Mouse (Mus musculus) limb, embryonic 14.5 days (tissue): ENCODE results near the gene Prkag1. TPM values are rescaled to one million over a fixed set of nuclear protein-coding genes. Genes with fewer than 3 reads are reported as not detected.

Experiments
- ATAC-seq: fragments of 200-750 bp; cut with Nextera tagmentation; 2 replicates; pipeline ENCODE4 v1.8.0; 2017; ENCODE audit warnings: low read depth, moderate number of reproducible peaks, moderate TSS enrichment; ENCODE audit not compliant: low FRiP score
- DNase-seq: peaks from one replicate; pipeline ENCODE4 v3.0.0-alpha.2; 2015; ENCODE audit warnings: low spot score
- H3K27ac ChIP-seq: fragments of 300-500 bp; sonication (generic); replicated peaks from 2 replicates; pipeline ENCODE4 v1.5.1; 2014; ENCODE audit warnings: low read depth, mild to moderate bottlenecking, low read length, moderate library complexity, mixed read lengths
- H3K27me3 ChIP-seq: fragments of 300-500 bp; sonication (generic); 2 replicates; pipeline ENCODE4 v1.6.1; 2014; ENCODE audit warnings: low read length, mixed read lengths; ENCODE audit not compliant: control insufficient read depth, insufficient read depth
- H3K36me3 ChIP-seq: fragments of 300-500 bp; sonication (generic); 2 replicates; pipeline ENCODE4 v1.6.1; 2014; ENCODE audit warnings: mild to moderate bottlenecking, low read length, moderate library complexity, mixed read lengths; ENCODE audit not compliant: control insufficient read depth, insufficient read depth
- H3K4me1 ChIP-seq: fragments of 300-500 bp; sonication (generic); 2 replicates; pipeline ENCODE4 v1.6.1; 2014; ENCODE audit warnings: antibody characterized with exemption, low read length, mixed read lengths; ENCODE audit not compliant: control insufficient read depth, insufficient read depth
- H3K4me2 ChIP-seq: fragments of 300-500 bp; sonication (generic); replicated peaks from 2 replicates; pipeline ENCODE4 v1.6.1; 2014; ENCODE audit warnings: low read depth, mild to moderate bottlenecking, low read length, moderate library complexity; ENCODE audit not compliant: severe bottlenecking
- H3K4me3 ChIP-seq: fragments of 300-500 bp; sonication (generic); replicated peaks from 2 replicates; pipeline ENCODE4 v1.5.1; 2014; ENCODE audit warnings: low read length
- H3K9ac ChIP-seq: fragments of 300-500 bp; sonication (generic); 2 replicates; pipeline ENCODE4 v1.6.1; 2014; ENCODE audit warnings: mild to moderate bottlenecking, low read depth, low read length, moderate library complexity; ENCODE audit not compliant: severe bottlenecking
- H3K9me3 ChIP-seq: fragments of 300-500 bp; sonication (generic); 2 replicates; pipeline ENCODE4 v1.6.1; 2016; ENCODE audit warnings: low read length; ENCODE audit not compliant: control insufficient read depth
- POLR2A ChIP-seq: fragments of 200-500 bp; IDR thresholded peaks from 2 replicates; pipeline ENCODE4 v1.8.0; 2012; ENCODE audit warnings: inconsistent platforms, mild to moderate bottlenecking, moderate library complexity, borderline replicate concordance; ENCODE audit not compliant: insufficient read depth, insufficient read length; ENCODE audit errors: extremely low read depth
- WGBS: fragments of 180-500 bp; shearing (Covaris S2); extraction: QIAGEN DNeasy Blood & Tissue Kit; methylation state at CpG from one replicate; pipeline ENCODE4 v1.1.7; 2014; 5-methylcytosine and 5-hydroxymethylcytosine counted together
- polyA plus RNA-seq, 2 experiments: library from polyadenylated mRNA; depleted of rRNA in 1 of 2; stranded (reverse) in 1 of 2; unstranded in 1 of 2; fragments of >200 nt; fragmentation: Nextera tagmentation in 1 of 2; extraction: Ambion mirVana in 1 of 2; gene quantifications; 2 replicates each; pipeline versions ENCODE4 v1.2.1 to v1.2.3; 2012 to 2014

The Prkag1 gene
- polyA plus RNA-seq, 2 experiments, result 82.3 to 93.7 TPM

- 8% methylated on average over 13 of the region's 13 CpGs for WGBS
- Histone ChIP-seq H3K27me3 (peaks cover 97% of the 10 kb centered on the region), H3K9ac (no peak overlapping the region), H3K36me3 (no peaks in the 10 kb centered on the region), H3K4me2 (no peak overlapping the region), H3K9me3 (no peaks in the 10 kb centered on the region), H3K4me1 (no peaks in the 10 kb centered on the region), H3K4me3 (no peak overlapping the region), H3K27ac (no peak overlapping the region)
- ATAC-seq, result no peak
- no peak for DNase-seq
- TF ChIP-seq POLR2A, result no peak
These were observed 34.3 kb downstream of the Prkag1 start for GRCm38 (mm10) chr15:98796803-98797595.

- WGBS, result 3% methylated on average over 13 of the region's 13 CpGs
- no peaks in the 10 kb centered on the region for H3K36me3 ChIP-seq
- H3K4me3 ChIP-seq, result peak overlapping the region; percentile 34; the same call in 1 of the 2 replicates
- no peak overlapping the region for H3K27ac ChIP-seq
- H3K4me1 ChIP-seq, result 0 out of 2 replicates have a peak, but pooled peaks cover 2% of the 10 kb centered on the region
- H3K4me2 ChIP-seq, result peak overlapping the region; percentile 45; the same call in 1 of the 2 replicates
- H3K9me3 ChIP-seq, result no peaks in the 10 kb centered on the region
- TF ChIP-seq POLR2A, result no peak
- peaks cover 99% of the 10 kb centered on the region for H3K27me3 ChIP-seq
- ATAC-seq (no peak), DNase-seq (no peak)
- no peak overlapping the region for H3K9ac ChIP-seq
These were observed 38.1 kb downstream of the Prkag1 start for GRCm38 (mm10) chr15:98793141-98793698.

- Histone ChIP-seq H3K4me2 (peak overlapping the region; percentile 45), H3K27ac (no peak overlapping the region), H3K36me3 (no peaks in the 10 kb centered on the region), H3K4me1 (0 out of 2 replicates have a peak, but pooled peaks cover 2% of the 10 kb centered on the region), H3K9me3 (no peaks in the 10 kb centered on the region), H3K9ac (no peak overlapping the region), H3K4me3 (peak overlapping the region; percentile 34), H3K27me3 (peaks cover 99% of the 10 kb centered on the region)
- 2% methylated on average over 74 of the region's 75 CpGs for WGBS
- DNase-seq (no peak), ATAC-seq (no peak)
- no peak for TF ChIP-seq POLR2A
These were observed 38.9 kb downstream of the Prkag1 start for GRCm38 (mm10) chr15:98792233-98793020.

DNA sequence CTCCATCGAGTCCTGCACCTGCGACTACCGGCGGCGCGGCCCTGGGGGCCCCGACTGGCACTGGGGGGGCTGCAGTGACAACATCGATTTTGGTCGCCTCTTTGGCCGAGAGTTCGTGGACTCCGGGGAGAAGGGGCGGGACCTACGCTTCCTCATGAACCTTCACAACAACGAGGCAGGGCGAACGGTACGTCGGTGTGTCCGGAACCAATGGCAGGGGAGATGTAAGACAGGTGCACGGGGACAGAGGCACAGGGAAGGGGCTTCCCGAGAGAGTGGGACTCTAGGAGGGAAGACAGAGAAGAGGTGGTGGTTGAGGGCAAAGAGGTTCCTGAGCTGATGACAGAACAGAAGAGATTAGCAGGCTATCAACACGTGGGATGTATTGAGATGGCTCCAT is 39.5 kb downstream of the Prkag1 start:
- H3K27me3 ChIP-seq, result peaks cover 96% of the 10 kb centered on the region
- H3K9me3 ChIP-seq, result no peaks in the 10 kb centered on the region
- H3K27ac ChIP-seq, result no peak overlapping the region
- no peak overlapping the region for H3K9ac ChIP-seq
- peak overlapping the region; percentile 34; the same call in 1 of the 2 replicates for H3K4me3 ChIP-seq
- H3K36me3 ChIP-seq, result no peaks in the 10 kb centered on the region
- no peak for TF ChIP-seq POLR2A
- 3% methylated on average over 23 of the region's 23 CpGs for WGBS
- DNase-seq, result no peak
- 0 out of 2 replicates have a peak, but pooled peaks cover 2% of the 10 kb centered on the region for H3K4me1 ChIP-seq
- H3K4me2 ChIP-seq, result no peak overlapping the region
- ATAC-seq, result no peak

- ATAC-seq, result no peak
- H3K27ac ChIP-seq, result no peak overlapping the region
- H3K9me3 ChIP-seq, result no peaks in the 10 kb centered on the region
- H3K4me3 ChIP-seq, result peak overlapping the region; percentile 34
- peaks cover 90% of the 10 kb centered on the region for H3K27me3 ChIP-seq
- DNase-seq, result no peak
- H3K36me3 ChIP-seq, result no peaks in the 10 kb centered on the region
- H3K4me2 ChIP-seq, result peak overlapping the region; percentile 22
- 0 out of 2 replicates have a peak, but pooled peaks cover 2% of the 10 kb centered on the region for H3K4me1 ChIP-seq
- no peak for TF ChIP-seq POLR2A
- no peak overlapping the region for H3K9ac ChIP-seq
- WGBS, result 0% methylated on average over 12 of the region's 12 CpGs
These were observed 40.1 kb downstream of the Prkag1 start for GRCm38 (mm10) chr15:98791221-98791620.
